Mouse (Mus musculus): ENCODE measurements around the gene Cdc42bpb. TPM values are rescaled to one million over a fixed set of nuclear protein-coding genes. Genes with fewer than 3 reads are reported as not detected.

Cdc42bpb gene
- polyA plus RNA-seq, 1 experiment from 2014 or later, result 8.6 TPM

- no peak for TF ChIP-seq EP300 (IDR thresholded peaks at IDR 0.05; ENCODE audit: low read depth)
- peak; percentile 42 for TF ChIP-seq CTCF (IDR thresholded peaks at IDR 0.05; ENCODE audit: low read depth)
- Histone ChIP-seq H3K36me3 (replicated peaks; ENCODE audit: insufficient read depth, low read length) (peaks cover 26% of the 10 kb centered on the region), H3K27ac (ENCODE audit: low read depth) (no peak overlapping the region), H3K4me3 (ENCODE audit: low read depth, low read length) (no peak overlapping the region), H3K4me1 (ENCODE audit: insufficient read depth) (no peaks in the 10 kb centered on the region), H3K9me3 (ENCODE audit: low read length) (no peaks in the 10 kb centered on the region), H3K27me3 (ENCODE audit: insufficient read depth, low read length) (no peaks in the 10 kb centered on the region), H3K4me2 (ENCODE audit: low read depth, low read length) (no peak overlapping the region), H3K9ac (replicated peaks) (no peak overlapping the region)
- 61% methylated on average over 6 of the region's 6 CpGs for WGBS (ENCODE audit: insufficient replicate concordance)
- ATAC-seq (no peak), DNase-seq (no peak)
These were observed 49.2 kb downstream of the Cdc42bpb start for GRCm38 (mm10) chr12:111328360-111328759.

GRCm38 (mm10) chr12:111325744-111326424 lies 51.6 kb downstream of the Cdc42bpb start:
- no peak overlapping the region for H3K4me3 ChIP-seq (ENCODE audit: low read depth, low read length)
- H3K36me3 ChIP-seq (replicated peaks; ENCODE audit: insufficient read depth, low read length), result peaks cover 38% of the 10 kb centered on the region
- WGBS (ENCODE audit: insufficient replicate concordance), result 81% methylated on average over 18 of the region's 18 CpGs
- H3K4me2 ChIP-seq (ENCODE audit: low read depth, low read length), result no peak overlapping the region
- ATAC-seq (no peak), DNase-seq (no peak)
- no peaks in the 10 kb centered on the region for H3K9me3 ChIP-seq (ENCODE audit: low read length)
- H3K9ac ChIP-seq (replicated peaks), result no peak overlapping the region
- H3K27ac ChIP-seq (ENCODE audit: low read depth), result no peak overlapping the region
- no peaks in the 10 kb centered on the region for H3K4me1 ChIP-seq (ENCODE audit: insufficient read depth)
- no peaks in the 10 kb centered on the region for H3K27me3 ChIP-seq (ENCODE audit: insufficient read depth, low read length)
- TF ChIP-seq CTCF (IDR thresholded peaks at IDR 0.05; ENCODE audit: low read depth), result no peak
- TF ChIP-seq EP300 (IDR thresholded peaks at IDR 0.05; ENCODE audit: low read depth), result no peak

- H3K4me1 ChIP-seq (ENCODE audit: insufficient read depth), result no peaks in the 10 kb centered on the region
- no peak overlapping the region for H3K4me2 ChIP-seq (ENCODE audit: low read depth, low read length)
- DNase-seq (no peak), ATAC-seq (no peak)
- no peaks in the 10 kb centered on the region for H3K9me3 ChIP-seq (ENCODE audit: low read length)
- no peak overlapping the region for H3K9ac ChIP-seq (replicated peaks)
- peaks cover 46% of the 10 kb centered on the region for H3K36me3 ChIP-seq (replicated peaks; ENCODE audit: insufficient read depth, low read length)
- TF ChIP-seq EP300 (IDR thresholded peaks at IDR 0.05; ENCODE audit: low read depth) (no peak), CTCF (IDR thresholded peaks at IDR 0.05; ENCODE audit: low read depth) (no peak)
- H3K4me3 ChIP-seq (ENCODE audit: low read depth, low read length), result no peak overlapping the region
- 89% methylated on average over 12 of the region's 12 CpGs for WGBS (ENCODE audit: insufficient replicate concordance)
- H3K27me3 ChIP-seq (ENCODE audit: insufficient read depth, low read length), result no peaks in the 10 kb centered on the region
- no peak overlapping the region for H3K27ac ChIP-seq (ENCODE audit: low read depth)
These were observed 52.6 kb downstream of the Cdc42bpb start for GRCm38 (mm10) chr12:111324949-111325348.

GRCm38 (mm10) chr12:111324536-111324935 lies 53.0 kb downstream of the Cdc42bpb start:
- no peak for TF ChIP-seq EP300 (IDR thresholded peaks at IDR 0.05; ENCODE audit: low read depth)
- TF ChIP-seq CTCF (IDR thresholded peaks at IDR 0.05; ENCODE audit: low read depth), result no peak
- ATAC-seq (no peak), DNase-seq (no peak)
- 89% methylated on average over 21 of the region's 21 CpGs for WGBS (ENCODE audit: insufficient replicate concordance)
- H3K4me2 ChIP-seq (ENCODE audit: low read depth, low read length), result no peak overlapping the region
- H3K4me1 ChIP-seq (ENCODE audit: insufficient read depth), result no peaks in the 10 kb centered on the region
- H3K4me3 ChIP-seq (ENCODE audit: low read depth, low read length), result no peak overlapping the region
- H3K27ac ChIP-seq (ENCODE audit: low read depth), result no peak overlapping the region
- H3K27me3 ChIP-seq (ENCODE audit: insufficient read depth, low read length), result no peaks in the 10 kb centered on the region
- peaks cover 50% of the 10 kb centered on the region for H3K36me3 ChIP-seq (replicated peaks; ENCODE audit: insufficient read depth, low read length)
- H3K9ac ChIP-seq (replicated peaks), result no peak overlapping the region
- H3K9me3 ChIP-seq (ENCODE audit: low read length), result no peaks in the 10 kb centered on the region

- Histone ChIP-seq H3K4me2 (ENCODE audit: low read depth, low read length) (no peak overlapping the region), H3K36me3 (replicated peaks; ENCODE audit: insufficient read depth, low read length) (peaks cover 59% of the 10 kb centered on the region), H3K9me3 (ENCODE audit: low read length) (no peaks in the 10 kb centered on the region), H3K27me3 (ENCODE audit: insufficient read depth, low read length) (no peaks in the 10 kb centered on the region), H3K27ac (ENCODE audit: low read depth) (no peak overlapping the region), H3K9ac (replicated peaks) (no peak overlapping the region), H3K4me3 (ENCODE audit: low read depth, low read length) (no peak overlapping the region), H3K4me1 (ENCODE audit: insufficient read depth) (no peaks in the 10 kb centered on the region)
- ATAC-seq (no peak), DNase-seq (no peak)
- 50% methylated on average over 4 of the region's 4 CpGs for WGBS (ENCODE audit: insufficient replicate concordance)
- no peak for TF ChIP-seq EP300 (IDR thresholded peaks at IDR 0.05; ENCODE audit: low read depth)
- no peak for TF ChIP-seq CTCF (IDR thresholded peaks at IDR 0.05; ENCODE audit: low read depth)
These were observed 54.1 kb downstream of the Cdc42bpb start for GRCm38 (mm10) chr12:111323423-111323822.

- DNase-seq (no peak), ATAC-seq (no peak)
- H3K4me1 ChIP-seq (ENCODE audit: insufficient read depth), result no peaks in the 10 kb centered on the region
These were observed 55.7 kb downstream of the Cdc42bpb start for GRCm38 (mm10) chr12:111321832-111322231.

More at GRCm38 (mm10) chr12:111321832-111322231, 55.7 kb downstream of the Cdc42bpb start:
- TF ChIP-seq EP300 (IDR thresholded peaks at IDR 0.05; ENCODE audit: low read depth) (no peak), CTCF (IDR thresholded peaks at IDR 0.05; ENCODE audit: low read depth) (no peak)
- peaks cover 57% of the 10 kb centered on the region for H3K36me3 ChIP-seq (replicated peaks; ENCODE audit: insufficient read depth, low read length)
- H3K27ac ChIP-seq (ENCODE audit: low read depth), result no peak overlapping the region
- H3K27me3 ChIP-seq (ENCODE audit: insufficient read depth, low read length), result no peaks in the 10 kb centered on the region
- 87% methylated on average over 13 of the region's 13 CpGs for WGBS (ENCODE audit: insufficient replicate concordance)
- H3K9ac ChIP-seq (replicated peaks), result no peak overlapping the region
- no peaks in the 10 kb centered on the region for H3K9me3 ChIP-seq (ENCODE audit: low read length)
- no peak overlapping the region for H3K4me2 ChIP-seq (ENCODE audit: low read depth, low read length)
- H3K4me3 ChIP-seq (ENCODE audit: low read depth, low read length), result no peak overlapping the region

Data from liver, postnatal 0 days (tissue).